Mouse (Mus musculus): ENCODE measurements around the gene AA986860.

DNA sequence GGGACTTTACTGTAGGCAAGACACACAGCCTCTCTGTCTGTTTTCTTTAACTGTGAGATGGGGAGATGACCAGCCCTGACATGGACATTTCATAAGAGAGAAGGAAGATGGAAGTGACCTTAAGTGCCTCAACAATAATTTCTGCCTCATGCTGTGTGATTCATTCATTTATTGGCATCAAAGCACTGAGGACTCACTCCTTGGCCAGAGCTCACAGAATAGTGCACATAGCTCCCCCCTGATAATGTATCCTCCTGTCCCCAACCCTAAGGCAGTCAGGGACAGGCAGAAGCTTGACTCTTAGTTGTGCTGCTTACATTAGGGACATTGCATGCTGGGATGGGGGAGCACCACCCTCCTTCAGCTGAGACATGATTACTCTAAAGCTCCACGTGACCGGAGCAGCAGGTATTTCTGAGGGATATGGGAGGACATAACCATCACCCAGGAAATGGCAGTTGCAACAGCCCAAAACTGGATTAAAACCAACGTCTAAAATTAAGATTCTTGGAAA lies 39.3 kb downstream of the AA986860 start:
- no peak for TF ChIP-seq CTCF (IDR thresholded peaks at IDR 0.05; ENCODE audit: low read depth)
- TF ChIP-seq EP300 (IDR thresholded peaks at IDR 0.05; ENCODE audit: low read depth), result no peak

All from liver, postnatal 0 days (tissue).